Mouse (Mus musculus) mammary gland, adult 2 months (tissue): ENCODE results near the gene Olfr1349. TPM values are rescaled to one million over a fixed set of nuclear protein-coding genes. Genes with fewer than 3 reads are reported as not detected.

ENCODE experiments used
- polyA plus RNA-seq: library from polyadenylated mRNA; depleted of rRNA; stranded (reverse); fragments of >200 nt; gene quantifications from 2 replicates; pipeline ENCODE4 v1.2.3, GENCODE M21; 2012; ENCODE audit warnings: low replicate concordance; rRNA removed

The Olfr1349 gene
- not detected in 2 replicates for polyA plus RNA-seq

DNA sequence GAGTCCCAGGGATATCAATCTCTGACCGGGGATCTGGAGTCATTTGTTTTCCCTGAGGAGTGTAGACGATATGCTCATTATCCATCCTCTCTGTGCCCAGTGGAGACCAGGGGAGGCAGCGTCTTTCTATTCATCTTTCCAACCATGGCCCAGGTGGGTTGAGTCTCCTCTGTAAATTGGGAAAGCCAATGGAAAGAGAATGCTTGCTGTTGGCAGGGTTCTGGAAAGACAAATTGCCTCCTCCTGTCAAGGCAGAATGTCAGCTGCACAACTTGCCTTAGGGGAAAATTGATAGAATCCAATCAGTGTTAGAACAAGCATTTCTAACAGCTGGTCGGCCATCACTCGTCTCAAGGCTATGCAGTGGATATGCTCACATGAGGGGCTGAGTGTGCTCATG is at the start of gene Olfr1349:
TSS of gene Olfr1349 (minus strand) at position 101 of the 400 bp plus-strand sequence.

DNA sequence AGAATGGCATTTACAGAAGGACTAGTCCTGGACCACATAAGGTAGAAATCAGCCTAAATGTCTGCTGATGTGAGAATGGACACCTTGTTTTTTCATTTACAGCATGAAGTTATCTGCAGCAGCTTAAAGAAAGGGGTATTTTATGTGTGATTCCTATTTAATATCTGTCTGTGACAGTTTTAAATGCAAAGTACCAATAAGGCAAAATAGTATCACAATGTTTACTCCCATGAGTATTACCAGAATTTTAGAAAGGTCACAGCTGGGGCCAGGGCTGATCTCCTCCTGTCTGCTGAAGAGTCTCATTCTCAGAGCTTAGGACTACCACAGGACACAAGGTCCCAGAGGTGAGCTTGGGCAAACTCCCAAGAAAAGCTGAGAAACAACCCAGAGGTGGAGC is 41.8 kb upstream of the Olfr1349 start, which contains the start of gene Olfr1350:
TSS of gene Olfr1350 (plus strand) at position 301 of the 400 bp plus-strand sequence.

DNA sequence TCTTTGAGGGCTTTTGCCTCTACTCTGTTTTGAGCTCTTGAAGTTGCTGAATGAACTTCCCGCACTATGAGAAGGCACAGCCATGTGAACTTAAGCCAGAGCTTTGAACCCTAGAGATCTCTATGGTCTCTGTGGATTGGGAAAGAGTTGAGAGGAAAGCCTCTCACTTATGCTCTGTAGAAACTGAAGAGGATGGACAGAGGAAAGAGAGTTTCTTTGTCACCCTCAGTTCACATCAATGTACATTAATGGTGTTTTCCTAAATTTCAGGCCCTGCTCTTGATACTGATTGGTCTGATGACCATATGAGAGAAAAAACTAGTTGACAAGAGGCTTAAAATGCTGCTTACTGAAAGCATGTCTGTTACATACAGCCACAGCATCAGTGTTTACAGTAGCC is 14.1 kb downstream of the Olfr1349 start, which contains the start of gene Olfr1348:
TSS of gene Olfr1348 (minus strand) at position 101 of the 400 bp plus-strand sequence.

DNA sequence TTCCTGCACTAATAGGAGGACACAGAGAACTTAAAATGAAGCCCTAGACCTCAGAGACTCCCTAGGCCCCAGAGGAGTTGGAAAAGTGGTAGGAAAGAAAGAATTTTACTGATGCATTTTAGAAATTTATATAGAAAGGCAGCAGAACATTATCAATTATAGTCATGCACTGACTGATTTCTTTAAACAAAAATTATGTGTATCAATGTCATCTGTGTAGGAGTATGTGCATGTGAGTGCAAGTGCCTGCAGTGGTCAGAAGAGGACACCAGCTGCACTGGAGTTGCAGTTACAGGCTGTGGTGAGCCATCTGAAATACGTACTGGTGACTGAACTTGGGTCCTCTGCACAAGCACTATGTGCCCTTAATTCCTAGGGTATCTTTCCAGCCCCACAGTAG is 23.1 kb downstream of the Olfr1349 start, which contains the start of gene Olfr1347:
TSS of gene Olfr1347 (minus strand) at position 101 of the 400 bp plus-strand sequence.

DNA sequence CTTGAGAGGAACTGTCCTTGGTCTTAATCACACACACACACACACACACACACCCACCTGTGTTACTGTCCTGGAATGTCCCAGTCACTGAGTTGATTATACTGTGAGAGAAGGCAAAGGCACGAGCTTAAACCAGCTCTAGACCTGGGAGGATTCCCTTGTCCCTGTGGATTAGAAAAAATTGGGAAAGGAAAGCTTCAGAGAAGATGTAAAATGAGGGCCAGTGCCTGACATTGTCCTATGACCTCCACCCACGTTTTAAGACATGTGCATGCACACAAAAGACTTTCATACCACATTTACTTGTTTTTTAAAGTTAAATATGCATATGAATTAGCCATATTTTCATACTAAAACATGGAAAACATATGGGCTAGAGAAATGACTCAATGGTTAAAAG is 35.9 kb downstream of the Olfr1349 start, which contains the start of gene Olfr5:
TSS of gene Olfr5 (minus strand) at position 101 of the 400 bp plus-strand sequence.

DNA sequence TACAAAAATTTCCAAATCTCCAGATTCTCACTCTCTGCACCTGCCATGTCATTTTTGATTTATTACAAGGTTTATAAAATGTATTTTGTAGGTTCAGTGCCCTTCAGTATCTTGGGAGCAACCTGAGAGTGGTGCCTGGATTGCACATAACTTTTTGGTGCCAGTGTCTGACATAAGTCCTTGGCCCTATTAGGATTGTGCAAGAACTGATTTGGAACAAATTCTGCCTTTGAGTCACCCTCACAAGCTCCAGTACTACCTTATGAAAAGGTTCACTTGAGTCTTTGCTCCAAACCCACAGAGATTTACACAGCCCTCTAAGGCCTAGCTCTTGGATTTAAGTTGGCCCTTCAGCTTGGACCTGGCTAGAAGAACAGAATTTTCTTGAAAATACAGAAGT is 55.8 kb downstream of the Olfr1349 start, which contains the start of gene Olfr1346:
TSS of gene Olfr1346 (plus strand) at position 151 of the 400 bp plus-strand sequence.

Other genes with a start within 250 kb of the Olfr1349 start
- 0.70 and 1.7 TPM in 2 replicates for gene Zfp667, start 236.4 kb downstream of the Olfr1349 start, polyA plus RNA-seq
- gene Zfp583, start 191.7 kb downstream of the Olfr1349 start, polyA plus RNA-seq = 0.47 and 0.98 TPM in 2 replicates
- gene Gm3854, start 179.2 kb downstream of the Olfr1349 start, polyA plus RNA-seq = 0.10 TPM in 1 of 2 replicates, not detected in the other
- 0.35 and 1.9 TPM in 2 replicates for gene Zfp78, start 159.7 kb downstream of the Olfr1349 start, polyA plus RNA-seq
- 2.7 and 4.7 TPM in 2 replicates for gene Zfp28, start 139.7 kb downstream of the Olfr1349 start, polyA plus RNA-seq
- gene Smim17, start 124.2 kb downstream of the Olfr1349 start, polyA plus RNA-seq = not detected in 2 replicates
- gene Gm20715, start 112.7 kb downstream of the Olfr1349 start, polyA plus RNA-seq = 0.03 TPM in 1 of 2 replicates, not detected in the other
- gene Olfr1344, start 84.3 kb downstream of the Olfr1349 start, polyA plus RNA-seq = 0.67 TPM in 1 of 2 replicates, not detected in the other
- gene Olfr1336, start 66.8 kb downstream of the Olfr1349 start, polyA plus RNA-seq = not detected in 2 replicates
- not detected in 2 replicates for gene Olfr1346, start 55.8 kb downstream of the Olfr1349 start, polyA plus RNA-seq
- not detected in 2 replicates for gene Olfr5, start 36.0 kb downstream of the Olfr1349 start, polyA plus RNA-seq
- gene Olfr1347, start 23.2 kb downstream of the Olfr1349 start, polyA plus RNA-seq = not detected in 2 replicates
- not detected in 2 replicates for gene Olfr1348, start 14.2 kb downstream of the Olfr1349 start, polyA plus RNA-seq
- gene Olfr1350, start 41.9 kb upstream of the Olfr1349 start, polyA plus RNA-seq = not detected in 2 replicates
- 1.8 and 5.4 TPM in 2 replicates for gene Zim1, start 173.5 kb upstream of the Olfr1349 start, polyA plus RNA-seq
- gene Peg3, start 207.5 kb upstream of the Olfr1349 start, polyA plus RNA-seq = 7.1 and 18.8 TPM in 2 replicates
- 0.13 and 0.23 TPM in 2 replicates for gene Usp29, start 207.6 kb upstream of the Olfr1349 start, polyA plus RNA-seq